Mouse (Mus musculus): Measurements from ENCODE around the gene Samd13. TPM values are rescaled to one million over a fixed set of nuclear protein-coding genes. Genes with fewer than 3 reads are reported as not detected.

The Samd13 gene
- polyA plus RNA-seq, 1 experiment = 0.06 TPM

- Histone ChIP-seq H3K79me2 (ENCODE audit: control insufficient read depth, insufficient read depth) (no peaks in the 10 kb centered on the region), H3K27me3 (ENCODE audit: control insufficient read depth, insufficient read depth, insufficient read length) (no peaks in the 10 kb centered on the region), H3K36me3 (ENCODE audit: control insufficient read depth, insufficient read depth) (no peaks in the 10 kb centered on the region), H3K4me3 (ENCODE audit: insufficient read depth, poor library complexity, severe bottlenecking) (no peak overlapping the region), H3K79me3 (ENCODE audit: low read depth) (no peaks in the 10 kb centered on the region), H3ac (ENCODE audit: control insufficient read depth, insufficient read length, low read depth) (no peak overlapping the region)
- no peak for TF ChIP-seq USF1 (IDR thresholded peaks at IDR 0.05; ENCODE audit: low read depth)
- no peak for TF ChIP-seq MAX (IDR thresholded peaks at IDR 0.05)
- TF ChIP-seq CTCF (IDR thresholded peaks at IDR 0.05; ENCODE audit: control insufficient read depth, insufficient read depth, insufficient read length) = no peak
- no peak for TF ChIP-seq MYOG (IDR thresholded peaks at IDR 0.05; ENCODE audit: control insufficient read depth, extremely low read depth, insufficient read length)
- TF ChIP-seq MYOD1 (IDR thresholded peaks at IDR 0.05; ENCODE audit: control insufficient read depth, insufficient read length, low read depth) = no peak
- no peak for TF ChIP-seq CEBPB (IDR thresholded peaks at IDR 0.05; ENCODE audit: low read depth)
- TF ChIP-seq FOSL1 (IDR thresholded peaks at IDR 0.05; ENCODE audit: insufficient read depth, low read length, poor library complexity, severe bottlenecking) = no peak
These were observed 13.6 kb upstream of the Samd13 start for GRCm38 (mm10) chr3:146698982-146699381.

DNA sequence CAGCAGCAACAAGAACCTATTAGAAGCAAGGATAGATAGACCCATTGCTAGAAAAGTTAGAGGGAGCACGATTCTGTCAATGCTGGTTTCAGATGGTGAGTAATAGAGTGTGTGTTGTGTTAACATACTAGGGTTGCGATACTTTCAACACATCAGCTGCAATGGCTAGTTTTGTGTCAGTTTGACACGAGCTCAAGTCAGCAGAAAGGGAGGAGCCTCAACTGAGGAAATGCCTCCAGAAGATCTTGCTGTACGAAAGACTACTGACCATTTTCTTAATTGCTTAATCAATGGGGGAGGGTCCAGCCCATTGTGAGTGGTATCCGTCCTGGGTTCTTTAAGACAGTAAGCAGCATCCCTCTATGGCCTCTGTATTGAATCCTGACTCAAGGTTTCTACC, 7.2 kb upstream of the Samd13 start:
- no peaks in the 10 kb centered on the region for H3K79me3 ChIP-seq (ENCODE audit: low read depth)
- no peak overlapping the region for H3K4me3 ChIP-seq (ENCODE audit: insufficient read depth, poor library complexity, severe bottlenecking)
- no peaks in the 10 kb centered on the region for H3K36me3 ChIP-seq (ENCODE audit: control insufficient read depth, insufficient read depth)
- H3K27me3 ChIP-seq (ENCODE audit: control insufficient read depth, insufficient read depth, insufficient read length) = no peaks in the 10 kb centered on the region
- TF ChIP-seq CTCF (IDR thresholded peaks at IDR 0.05; ENCODE audit: control insufficient read depth, insufficient read depth, insufficient read length) (no peak), MAX (IDR thresholded peaks at IDR 0.05) (no peak), MYOD1 (IDR thresholded peaks at IDR 0.05; ENCODE audit: control insufficient read depth, insufficient read length, low read depth) (no peak), MYOG (IDR thresholded peaks at IDR 0.05; ENCODE audit: control insufficient read depth, extremely low read depth, insufficient read length) (no peak), CEBPB (IDR thresholded peaks at IDR 0.05; ENCODE audit: low read depth) (no peak)
- H3ac ChIP-seq (ENCODE audit: control insufficient read depth, insufficient read length, low read depth) = no peak overlapping the region
- H3K79me2 ChIP-seq (ENCODE audit: control insufficient read depth, insufficient read depth) = no peaks in the 10 kb centered on the region

DNA sequence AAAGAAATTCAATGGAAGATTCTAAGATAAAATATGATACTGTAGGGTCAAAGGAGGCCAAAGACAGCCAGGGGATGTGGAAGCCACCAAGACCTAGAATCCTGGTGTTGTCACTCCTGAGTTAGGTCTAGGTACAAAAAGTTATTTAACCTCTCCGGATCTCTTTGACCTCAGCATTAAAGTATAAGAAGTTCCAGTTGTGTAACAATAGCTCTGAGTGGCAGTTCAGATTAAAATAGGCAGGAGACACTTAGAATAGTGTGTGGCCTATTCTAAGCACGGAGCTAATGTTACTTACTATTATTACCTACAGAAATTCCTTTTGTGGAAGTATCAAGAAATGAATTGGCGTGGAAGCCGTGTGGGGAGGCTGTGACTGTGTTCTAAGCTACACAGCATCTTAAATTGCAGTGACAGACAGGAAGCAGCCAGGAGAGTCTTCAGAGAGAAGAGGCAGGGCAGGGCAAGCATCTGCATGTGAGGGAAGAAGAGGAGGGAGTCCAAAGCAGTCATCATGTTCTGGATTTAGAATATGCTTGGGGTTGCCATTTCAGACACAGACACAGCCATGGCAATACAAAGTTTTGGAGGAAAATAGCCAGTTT, 1.8 kb upstream of the Samd13 start:
- TF ChIP-seq MAX (IDR thresholded peaks at IDR 0.05) = no peak
- no peak for TF ChIP-seq CEBPB (IDR thresholded peaks at IDR 0.05; ENCODE audit: low read depth)
- no peak for TF ChIP-seq MYOD1 (IDR thresholded peaks at IDR 0.05; ENCODE audit: control insufficient read depth, insufficient read length, low read depth)
- TF ChIP-seq CTCF (IDR thresholded peaks at IDR 0.05; ENCODE audit: control insufficient read depth, insufficient read depth, insufficient read length) = no peak
- no peak overlapping the region for H3ac ChIP-seq (ENCODE audit: control insufficient read depth, insufficient read length, low read depth)
- no peaks in the 10 kb centered on the region for H3K27me3 ChIP-seq (ENCODE audit: control insufficient read depth, insufficient read depth, insufficient read length)
- H3K4me3 ChIP-seq (ENCODE audit: insufficient read depth, poor library complexity, severe bottlenecking) = no peak overlapping the region
- H3K79me2 ChIP-seq (ENCODE audit: control insufficient read depth, insufficient read depth) = no peaks in the 10 kb centered on the region
- no peaks in the 10 kb centered on the region for H3K79me3 ChIP-seq (ENCODE audit: low read depth)
- no peaks in the 10 kb centered on the region for H3K36me3 ChIP-seq (ENCODE audit: control insufficient read depth, insufficient read depth)

- H3K36me3 ChIP-seq (ENCODE audit: control insufficient read depth, insufficient read depth) = no peaks in the 10 kb centered on the region
- no peak for TF ChIP-seq CEBPB (IDR thresholded peaks at IDR 0.05; ENCODE audit: low read depth)
- TF ChIP-seq MYOG (IDR thresholded peaks at IDR 0.05; ENCODE audit: control insufficient read depth, extremely low read depth, insufficient read length) = no peak
These were observed 1.0 kb upstream of the Samd13 start for GRCm38 (mm10) chr3:146686428-146686827.

DNA sequence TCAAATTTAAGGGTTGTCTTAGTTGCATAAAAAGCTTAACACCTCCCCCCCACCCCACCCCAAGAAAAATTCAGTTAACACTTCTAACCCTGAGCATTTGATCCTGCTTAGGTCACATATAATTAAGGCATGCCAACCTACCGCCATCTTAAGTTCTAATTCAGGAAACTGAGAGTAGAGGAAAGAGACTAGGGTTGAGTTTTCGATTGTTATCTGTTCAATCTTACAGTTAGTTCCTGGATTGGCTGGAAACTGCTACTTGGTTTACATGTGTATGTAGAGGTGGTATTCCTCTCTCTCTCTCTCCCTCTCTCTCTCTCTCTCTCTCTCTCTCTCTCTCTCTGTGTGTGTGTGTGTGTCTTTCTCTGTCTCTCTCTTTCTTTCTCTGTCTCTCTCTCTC, 2.3 kb downstream of the Samd13 start:
- TF ChIP-seq MYOD1 (IDR thresholded peaks at IDR 0.05; ENCODE audit: control insufficient read depth, insufficient read length, low read depth) = no peak
- TF ChIP-seq MAX (IDR thresholded peaks at IDR 0.05) = no peak
- Histone ChIP-seq H3K4me3 (ENCODE audit: insufficient read depth, poor library complexity, severe bottlenecking) (no peak overlapping the region), H3K79me3 (ENCODE audit: low read depth) (no peaks in the 10 kb centered on the region), H3K36me3 (ENCODE audit: control insufficient read depth, insufficient read depth) (no peaks in the 10 kb centered on the region), H3ac (ENCODE audit: control insufficient read depth, insufficient read length, low read depth) (no peak overlapping the region), H3K79me2 (ENCODE audit: control insufficient read depth, insufficient read depth) (no peaks in the 10 kb centered on the region), H3K27me3 (ENCODE audit: control insufficient read depth, insufficient read depth, insufficient read length) (no peaks in the 10 kb centered on the region)

More at GRCm38 (mm10) chr3:146686428-146686827, 1.0 kb upstream of the Samd13 start:
- H3K79me3 ChIP-seq (ENCODE audit: low read depth) = no peaks in the 10 kb centered on the region
- H3K27me3 ChIP-seq (ENCODE audit: control insufficient read depth, insufficient read depth, insufficient read length) = no peaks in the 10 kb centered on the region
- no peak overlapping the region for H3K4me3 ChIP-seq (ENCODE audit: insufficient read depth, poor library complexity, severe bottlenecking)
- no peak overlapping the region for H3ac ChIP-seq (ENCODE audit: control insufficient read depth, insufficient read length, low read depth)
- H3K79me2 ChIP-seq (ENCODE audit: control insufficient read depth, insufficient read depth) = no peaks in the 10 kb centered on the region

DNA sequence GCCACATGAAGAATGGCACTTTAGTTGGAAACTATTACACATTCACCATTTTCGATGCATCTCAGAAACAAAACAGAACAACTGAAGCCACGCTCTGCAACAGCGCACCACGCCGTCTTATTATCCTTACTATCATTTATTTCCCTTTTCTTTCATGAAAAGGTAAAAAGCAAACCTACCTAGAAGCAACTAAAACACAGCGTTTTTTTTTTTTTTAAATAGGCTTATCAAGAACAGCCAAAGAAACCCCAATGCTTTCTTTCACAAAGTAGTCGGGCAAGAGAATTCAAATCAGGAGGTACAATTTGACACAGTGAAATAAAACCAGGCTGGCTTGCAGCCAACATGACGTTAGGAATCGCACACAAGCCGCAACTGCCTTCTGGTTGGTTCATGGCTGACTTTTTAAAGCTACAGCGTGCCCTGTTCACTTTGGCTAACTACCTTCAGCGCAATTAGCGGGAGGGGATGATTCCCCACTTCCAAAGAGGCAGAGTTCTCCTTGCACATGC, 3.2 kb downstream of the Samd13 start:
- Histone ChIP-seq H3K36me3 (ENCODE audit: control insufficient read depth, insufficient read depth) (no peaks in the 10 kb centered on the region), H3K79me2 (ENCODE audit: control insufficient read depth, insufficient read depth) (no peaks in the 10 kb centered on the region), H3K4me3 (ENCODE audit: insufficient read depth, poor library complexity, severe bottlenecking) (no peak overlapping the region), H3K79me3 (ENCODE audit: low read depth) (no peaks in the 10 kb centered on the region), H3K27me3 (ENCODE audit: control insufficient read depth, insufficient read depth, insufficient read length) (no peaks in the 10 kb centered on the region), H3ac (ENCODE audit: control insufficient read depth, insufficient read length, low read depth) (peak overlapping the region; percentile 41)
- no peak for TF ChIP-seq MYOD1 (IDR thresholded peaks at IDR 0.05; ENCODE audit: control insufficient read depth, insufficient read length, low read depth)
- TF ChIP-seq CTCF (IDR thresholded peaks at IDR 0.05; ENCODE audit: control insufficient read depth, insufficient read depth, insufficient read length) = no peak
- no peak for TF ChIP-seq MYOG (IDR thresholded peaks at IDR 0.05; ENCODE audit: control insufficient read depth, extremely low read depth, insufficient read length)
- no peak for TF ChIP-seq USF1 (IDR thresholded peaks at IDR 0.05; ENCODE audit: low read depth)
- no peak for TF ChIP-seq FOSL1 (IDR thresholded peaks at IDR 0.05; ENCODE audit: insufficient read depth, low read length, poor library complexity, severe bottlenecking)
- no peak for TF ChIP-seq MAX (IDR thresholded peaks at IDR 0.05)
- TF ChIP-seq CEBPB (IDR thresholded peaks at IDR 0.05; ENCODE audit: low read depth) = no peak

Data from C2C12 (cell line).